Mouse (Mus musculus): ENCODE measurements at regions not wholly inside any gene's neighbourhood (a gene's known extent, or its start where the extent isn't known, plus 50 kb on each side); places are given as distances from the start of the nearest gene placed in this dataset.
A peak's percentile ranks its signal among the peaks of the same experiment; 100 is the strongest.

GRCm38 (mm10) chr6:100046186-100046990 is 240.9 kb downstream of the Rybp start:
- Histone ChIP-seq H3K4me1 (ENCODE audit: control insufficient read depth, low read depth, low read length) (no peaks in the 10 kb centered on the region; the same call in none of the 2 replicates), H3K4me3 (ENCODE audit: low read depth, low read length) (no peak overlapping the region), H3K36me3 (ENCODE audit: control insufficient read depth, insufficient read depth) (no peaks in the 10 kb centered on the region), H3K27me3 (ENCODE audit: control insufficient read depth, insufficient read depth, low read depth, low read length) (no peaks in the 10 kb centered on the region), H3K9me3 (replicated peaks; ENCODE audit: control insufficient read depth, low read length) (no peaks in the 10 kb centered on the region), H3K9ac (ENCODE audit: low read depth, low read length) (no peak overlapping the region), H3K27ac (ENCODE audit: low read length) (no peak overlapping the region), H3K4me2 (ENCODE audit: low read depth, low read length) (no peak overlapping the region)
- WGBS (ENCODE audit: insufficient replicate concordance), result 16% methylated on average over 12 of the region's 12 CpGs
- ATAC-seq (ENCODE audit: low read depth), result no peak

- WGBS (ENCODE audit: insufficient replicate concordance), result 56% methylated on average over 6 of the region's 6 CpGs
- Histone ChIP-seq H3K27ac (ENCODE audit: low read length) (no peak overlapping the region), H3K9me3 (replicated peaks; ENCODE audit: control insufficient read depth, low read length) (no peaks in the 10 kb centered on the region), H3K9ac (ENCODE audit: low read depth, low read length) (no peak overlapping the region), H3K36me3 (ENCODE audit: control insufficient read depth, insufficient read depth) (no peaks in the 10 kb centered on the region), H3K4me3 (ENCODE audit: low read depth, low read length) (no peak overlapping the region), H3K27me3 (ENCODE audit: control insufficient read depth, insufficient read depth, low read depth, low read length) (no peaks in the 10 kb centered on the region), H3K4me1 (ENCODE audit: control insufficient read depth, low read depth, low read length) (no peaks in the 10 kb centered on the region; the same call in none of the 2 replicates), H3K4me2 (ENCODE audit: low read depth, low read length) (no peak overlapping the region)
- no peak for ATAC-seq (ENCODE audit: low read depth)
Measured at GRCm38 (mm10) chr6:100045109-100045508, 242.2 kb downstream of the Rybp start.

GRCm38 (mm10) chr6:100041161-100041560 is 246.1 kb downstream of the Rybp start:
- H3K36me3 ChIP-seq (ENCODE audit: control insufficient read depth, insufficient read depth), result no peaks in the 10 kb centered on the region
- no peaks in the 10 kb centered on the region for H3K9me3 ChIP-seq (replicated peaks; ENCODE audit: control insufficient read depth, low read length)
- H3K9ac ChIP-seq (ENCODE audit: low read depth, low read length), result no peak overlapping the region
- no peak overlapping the region for H3K4me2 ChIP-seq (ENCODE audit: low read depth, low read length)
- 41% methylated on average over 5 of the region's 5 CpGs for WGBS (ENCODE audit: insufficient replicate concordance)
- ATAC-seq (ENCODE audit: low read depth), result no peak
- no peak overlapping the region for H3K27ac ChIP-seq (ENCODE audit: low read length)
- no peak overlapping the region for H3K4me3 ChIP-seq (ENCODE audit: low read depth, low read length)
- no peaks in the 10 kb centered on the region for H3K27me3 ChIP-seq (ENCODE audit: control insufficient read depth, insufficient read depth, low read depth, low read length)
- no peaks in the 10 kb centered on the region for H3K4me1 ChIP-seq (ENCODE audit: control insufficient read depth, low read depth, low read length)

- H3K9ac ChIP-seq (ENCODE audit: low read depth, low read length), result no peak overlapping the region
- H3K27me3 ChIP-seq (ENCODE audit: control insufficient read depth, insufficient read depth, low read depth, low read length), result no peaks in the 10 kb centered on the region
- WGBS (ENCODE audit: insufficient replicate concordance), result 28% methylated on average over 7 of the region's 7 CpGs
- no peaks in the 10 kb centered on the region for H3K9me3 ChIP-seq (replicated peaks; ENCODE audit: control insufficient read depth, low read length)
- no peak overlapping the region for H3K4me2 ChIP-seq (ENCODE audit: low read depth, low read length)
- H3K4me3 ChIP-seq (ENCODE audit: low read depth, low read length), result no peak overlapping the region
- no peak for ATAC-seq (ENCODE audit: low read depth)
- no peak overlapping the region for H3K27ac ChIP-seq (ENCODE audit: low read length)
- H3K36me3 ChIP-seq (ENCODE audit: control insufficient read depth, insufficient read depth), result no peaks in the 10 kb centered on the region
- H3K4me1 ChIP-seq (ENCODE audit: control insufficient read depth, low read depth, low read length), result no peaks in the 10 kb centered on the region
Measured at GRCm38 (mm10) chr6:100040459-100040984, 246.8 kb downstream of the Rybp start.

GRCm38 (mm10) chr6:100032701-100033100 is 254.6 kb downstream of the Rybp start:
- 78% methylated on average over 10 of the region's 10 CpGs for WGBS (ENCODE audit: insufficient replicate concordance)
- Histone ChIP-seq H3K27me3 (ENCODE audit: control insufficient read depth, insufficient read depth, low read depth, low read length) (no peaks in the 10 kb centered on the region), H3K9me3 (replicated peaks; ENCODE audit: control insufficient read depth, low read length) (no peaks in the 10 kb centered on the region), H3K36me3 (ENCODE audit: control insufficient read depth, insufficient read depth) (no peaks in the 10 kb centered on the region), H3K4me3 (ENCODE audit: low read depth, low read length) (no peak overlapping the region), H3K4me2 (ENCODE audit: low read depth, low read length) (no peak overlapping the region), H3K27ac (ENCODE audit: low read length) (no peak overlapping the region), H3K4me1 (ENCODE audit: control insufficient read depth, low read depth, low read length) (no peaks in the 10 kb centered on the region; the same call in 1 of the 2 replicates), H3K9ac (ENCODE audit: low read depth, low read length) (no peak overlapping the region)
- ATAC-seq (ENCODE audit: low read depth), result no peak

- no peaks in the 10 kb centered on the region for H3K9me3 ChIP-seq (replicated peaks; ENCODE audit: control insufficient read depth, low read length)
- ATAC-seq (ENCODE audit: low read depth), result peak; percentile 82
- H3K27me3 ChIP-seq (ENCODE audit: control insufficient read depth, insufficient read depth, low read depth, low read length), result no peaks in the 10 kb centered on the region
- no peak overlapping the region for H3K9ac ChIP-seq (ENCODE audit: low read depth, low read length)
- H3K4me2 ChIP-seq (ENCODE audit: low read depth, low read length), result no peak overlapping the region
- H3K36me3 ChIP-seq (ENCODE audit: control insufficient read depth, insufficient read depth), result no peaks in the 10 kb centered on the region
- H3K27ac ChIP-seq (ENCODE audit: low read length), result no peak overlapping the region
- WGBS (ENCODE audit: insufficient replicate concordance), result 43% methylated on average over 2 of the region's 2 CpGs
- no peak overlapping the region for H3K4me3 ChIP-seq (ENCODE audit: low read depth, low read length)
- no peaks in the 10 kb centered on the region; the same call in 1 of the 2 replicates for H3K4me1 ChIP-seq (ENCODE audit: control insufficient read depth, low read depth, low read length)
Measured at GRCm38 (mm10) chr6:100030522-100030921, 256.8 kb downstream of the Rybp start.

GRCm38 (mm10) chr6:100030010-100030409 is 257.3 kb downstream of the Rybp start:
- Histone ChIP-seq H3K36me3 (ENCODE audit: control insufficient read depth, insufficient read depth) (no peaks in the 10 kb centered on the region), H3K9me3 (replicated peaks; ENCODE audit: control insufficient read depth, low read length) (no peaks in the 10 kb centered on the region)
- 0 out of 2 replicates have a peak, but pooled peaks have one; percentile 18 for ATAC-seq (ENCODE audit: low read depth)

GRCm38 (mm10) chr6:100027524-100027923 is 259.8 kb downstream of the Rybp start:
- ATAC-seq (ENCODE audit: low read depth), result no peak
- no peak overlapping the region for H3K4me2 ChIP-seq (ENCODE audit: low read depth, low read length)
- no peaks in the 10 kb centered on the region for H3K9me3 ChIP-seq (replicated peaks; ENCODE audit: control insufficient read depth, low read length)
- H3K4me3 ChIP-seq (ENCODE audit: low read depth, low read length), result no peak overlapping the region
- H3K36me3 ChIP-seq (ENCODE audit: control insufficient read depth, insufficient read depth), result no peaks in the 10 kb centered on the region
- H3K4me1 ChIP-seq (ENCODE audit: control insufficient read depth, low read depth, low read length), result no peaks in the 10 kb centered on the region; the same call in 1 of the 2 replicates
- H3K9ac ChIP-seq (ENCODE audit: low read depth, low read length), result no peak overlapping the region
- no peak overlapping the region for H3K27ac ChIP-seq (ENCODE audit: low read length)
- H3K27me3 ChIP-seq (ENCODE audit: control insufficient read depth, insufficient read depth, low read depth, low read length), result no peaks in the 10 kb centered on the region
- WGBS (ENCODE audit: insufficient replicate concordance), result 37% methylated on average over 5 of the region's 5 CpGs

More at GRCm38 (mm10) chr6:100030010-100030409, 257.3 kb downstream of the Rybp start:
- H3K4me1 ChIP-seq (ENCODE audit: control insufficient read depth, low read depth, low read length), result no peaks in the 10 kb centered on the region; the same call in 1 of the 2 replicates
- H3K27me3 ChIP-seq (ENCODE audit: control insufficient read depth, insufficient read depth, low read depth, low read length), result no peaks in the 10 kb centered on the region
- WGBS (ENCODE audit: insufficient replicate concordance), result 50% methylated on average over 9 of the region's 9 CpGs
- no peak overlapping the region for H3K9ac ChIP-seq (ENCODE audit: low read depth, low read length)
- H3K27ac ChIP-seq (ENCODE audit: low read length), result no peak overlapping the region
- no peak overlapping the region for H3K4me3 ChIP-seq (ENCODE audit: low read depth, low read length)
- no peak overlapping the region for H3K4me2 ChIP-seq (ENCODE audit: low read depth, low read length)

GRCm38 (mm10) chr6:100025531-100025951 is 261.7 kb downstream of the Rybp start:
- ATAC-seq (ENCODE audit: low read depth), result no peak
- no peak overlapping the region for H3K27ac ChIP-seq (ENCODE audit: low read length)
- H3K4me1 ChIP-seq (ENCODE audit: control insufficient read depth, low read depth, low read length), result no peaks in the 10 kb centered on the region; the same call in 1 of the 2 replicates
- H3K9me3 ChIP-seq (replicated peaks; ENCODE audit: control insufficient read depth, low read length), result no peaks in the 10 kb centered on the region
- no peak overlapping the region for H3K4me3 ChIP-seq (ENCODE audit: low read depth, low read length)
- WGBS (ENCODE audit: insufficient replicate concordance), result 59% methylated on average over 5 of the region's 5 CpGs
- no peak overlapping the region for H3K9ac ChIP-seq (ENCODE audit: low read depth, low read length)
- no peak overlapping the region for H3K4me2 ChIP-seq (ENCODE audit: low read depth, low read length)
- no peaks in the 10 kb centered on the region for H3K27me3 ChIP-seq (ENCODE audit: control insufficient read depth, insufficient read depth, low read depth, low read length)
- no peaks in the 10 kb centered on the region for H3K36me3 ChIP-seq (ENCODE audit: control insufficient read depth, insufficient read depth)
